Mouse (Mus musculus) lung, adult 2 months (tissue): ENCODE data around the gene Clec4f. TPM values are rescaled to one million over a fixed set of nuclear protein-coding genes. Genes with fewer than 3 reads are reported as not detected.

Experiments used
- DNase-seq: peaks from one replicate; pipeline ENCODE4 v3.0.0; 2022
- H3K4me1 ChIP-seq: fragments of 200-500 bp; 2 replicates; pipeline ENCODE4 v1.6.1; 2011; ENCODE audit warnings: low read length; ENCODE audit not compliant: control insufficient read depth, insufficient read depth
- H3K4me3 ChIP-seq: fragments of 200-500 bp; replicated peaks from 2 replicates; pipeline ENCODE3; 2011; ENCODE audit warnings: low read depth, mild to moderate bottlenecking, control low read depth, low read length; ENCODE audit errors: extremely low read depth
- CTCF ChIP-seq: fragments of 200-500 bp; IDR thresholded peaks from 2 replicates; pipeline ENCODE4 v1.5.1; 2011; ENCODE audit warnings: mild to moderate bottlenecking, low read length, control low read depth; ENCODE audit not compliant: insufficient read depth
- POLR2A ChIP-seq: fragments of 200-500 bp; IDR thresholded peaks from 2 replicates; pipeline ENCODE4 v1.6.1; 2011; ENCODE audit warnings: low read depth, mild to moderate bottlenecking, control low read depth, low read length, borderline replicate concordance; ENCODE audit errors: extremely low read depth
- WGBS: fragments of 180-500 bp; shearing (Covaris S2); methylation state at CpG from one replicate; pipeline ENCODE4 v1.1.7; 2018; 5-methylcytosine and 5-hydroxymethylcytosine counted together
- polyA plus RNA-seq: library from polyadenylated mRNA; depleted of rRNA; stranded (reverse); fragments of >200 nt; gene quantifications from 2 replicates; pipeline ENCODE4 v1.2.3, GENCODE M21; 2012; rRNA removed

The Clec4f gene
- not detected in 2 replicates for polyA plus RNA-seq

DNA sequence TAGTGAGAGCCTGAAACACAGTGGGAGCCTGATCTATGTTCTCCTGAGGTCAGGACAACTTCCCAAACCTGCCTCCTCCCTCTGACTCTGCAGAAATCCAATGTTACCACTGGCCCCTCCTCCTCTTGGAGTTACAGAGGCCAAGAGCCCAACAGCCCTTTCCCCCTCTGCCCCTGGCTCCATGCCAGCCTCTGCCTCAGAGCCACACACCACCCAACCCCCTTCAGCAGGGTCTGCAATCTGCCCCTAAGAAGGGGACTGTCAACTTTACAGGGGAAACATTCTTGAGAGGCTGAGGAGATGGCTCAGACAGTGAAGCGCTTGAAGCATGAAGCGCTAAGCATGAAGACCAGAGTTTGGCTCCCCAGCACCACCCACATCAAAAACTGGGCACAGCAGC lies at the start of gene Clec4f:
Clec4f (minus strand) TSS at position 101 of the 400 bp plus-strand sequence.
- TF ChIP-seq POLR2A: no peak
- TF ChIP-seq CTCF: no peak
- Histone ChIP-seq H3K4me3 (no peak within 1 kb of the TSS), H3K4me1 (no peaks in the 10 kb centered on the region)
- no peak for DNase-seq
- 88% methylated on average over 2 of the region's 2 CpGs for WGBS

- no peak overlapping the region for H3K4me3 ChIP-seq
- TF ChIP-seq POLR2A (no peak), CTCF (no peak)
- no peak for DNase-seq
- H3K4me1 ChIP-seq: no peaks in the 10 kb centered on the region
- WGBS: 23% methylated on average over 5 of the region's 5 CpGs
Observed at GRCm38 (mm10) chr6:83704701-83705100, 48.7 kb upstream of the Clec4f start.

GRCm38 (mm10) chr6:83704294-83704693 lies 48.3 kb upstream of the Clec4f start:
- Histone ChIP-seq H3K4me3 (no peak overlapping the region), H3K4me1 (no peaks in the 10 kb centered on the region)
- WGBS: 12% methylated on average over 1 of the region's 1 CpGs
- DNase-seq: no peak
- TF ChIP-seq POLR2A: no peak
- no peak for TF ChIP-seq CTCF

- DNase-seq: no peak
- 3% methylated on average over 10 of the region's 10 CpGs for WGBS
- H3K4me3 ChIP-seq: no peak overlapping the region
- no peaks in the 10 kb centered on the region for H3K4me1 ChIP-seq
- no peak for TF ChIP-seq POLR2A
- TF ChIP-seq CTCF: no peak
Observed at GRCm38 (mm10) chr6:83703722-83704078, 47.7 kb upstream of the Clec4f start.

DNA sequence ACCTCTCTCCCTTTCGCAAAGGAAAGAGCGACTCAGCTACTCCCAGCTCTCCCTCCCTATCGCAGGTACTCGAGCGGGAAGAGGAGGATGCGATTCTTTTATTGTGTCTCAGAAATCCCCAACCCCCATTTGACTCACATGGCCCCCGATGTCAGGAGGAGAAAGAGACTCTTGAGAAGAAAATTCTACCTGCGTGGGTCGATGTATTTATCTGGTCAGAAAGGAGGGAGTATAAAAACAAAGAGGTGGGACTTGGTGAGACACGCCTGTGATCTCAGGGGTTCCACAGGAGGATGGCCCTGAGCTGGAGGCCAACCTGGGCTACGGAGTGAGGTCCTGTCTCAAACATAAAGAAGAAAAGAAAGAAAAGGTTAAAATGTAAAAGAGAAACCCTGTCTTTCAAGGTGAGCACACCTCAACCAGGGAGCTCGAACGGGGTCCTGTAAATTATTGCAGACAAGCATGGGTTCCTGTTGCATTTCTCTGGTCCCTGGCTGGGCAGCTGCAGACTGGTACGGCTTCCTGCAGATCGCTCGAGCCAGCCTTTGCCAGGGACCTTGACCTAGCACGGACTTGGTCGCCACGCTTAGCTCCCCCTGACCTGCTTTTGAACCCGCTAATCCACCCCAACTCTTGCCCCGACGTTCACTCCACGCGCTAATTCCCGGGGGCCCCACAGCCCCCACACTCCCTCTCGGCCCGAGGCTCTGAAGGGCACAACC lies 47.2 kb upstream of the Clec4f start:
- DNase-seq: no peak
- TF ChIP-seq POLR2A: no peak
- TF ChIP-seq CTCF: no peak
- Histone ChIP-seq H3K4me3 (no peak overlapping the region), H3K4me1 (no peaks in the 10 kb centered on the region)
- WGBS: 3% methylated on average over 27 of the region's 27 CpGs

- Histone ChIP-seq H3K4me3 (no peak overlapping the region), H3K4me1 (no peaks in the 10 kb centered on the region)
- no peak for TF ChIP-seq POLR2A
- no peak for TF ChIP-seq CTCF
- no peak for DNase-seq
- 3% methylated on average over 53 of the region's 53 CpGs for WGBS
Observed at GRCm38 (mm10) chr6:83702146-83702999, 46.4 kb upstream of the Clec4f start.

DNA sequence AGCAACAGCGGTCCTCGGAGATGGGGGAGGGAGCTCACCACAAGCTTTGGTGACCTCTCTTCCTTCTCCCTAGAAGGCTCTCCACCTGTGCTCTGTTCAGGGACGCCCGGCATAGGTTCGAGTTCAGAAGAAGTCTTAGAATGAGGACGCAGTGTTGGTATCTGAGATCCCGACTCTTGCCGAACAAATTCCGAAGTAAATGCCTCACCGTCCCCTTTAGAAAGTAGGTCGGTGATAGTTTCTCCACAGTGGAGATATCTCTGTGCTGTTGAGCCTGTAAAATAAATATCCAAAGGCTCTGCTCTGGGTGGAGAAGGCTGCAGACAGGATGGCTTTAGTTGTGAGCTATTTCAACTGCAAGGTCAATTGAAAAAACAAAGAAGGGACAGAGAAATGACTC lies 45.0 kb upstream of the Clec4f start:
- DNase-seq: no peak
- 3% methylated on average over 11 of the region's 11 CpGs for WGBS
- Histone ChIP-seq H3K4me3 (no peak overlapping the region), H3K4me1 (no peaks in the 10 kb centered on the region)
- no peak for TF ChIP-seq CTCF

DNA sequence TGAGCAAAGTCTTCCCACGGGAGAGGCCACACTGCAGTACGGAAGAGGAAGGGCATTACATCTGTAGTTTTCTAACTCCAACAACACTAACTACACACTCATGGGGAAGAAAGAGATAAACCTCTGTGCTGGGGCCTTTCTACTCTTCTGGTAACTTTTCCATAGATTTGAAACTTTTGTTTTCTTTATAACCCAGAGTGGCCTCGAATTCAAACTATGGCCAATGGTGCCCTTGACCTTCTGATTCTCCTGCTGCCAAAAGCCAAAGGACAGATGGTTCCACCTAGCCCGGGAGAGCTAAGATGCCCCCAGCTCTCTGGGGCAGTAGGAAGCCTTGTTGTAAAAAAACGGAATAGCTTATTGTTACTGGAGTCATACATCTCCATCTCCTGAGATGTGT lies 44.0 kb upstream of the Clec4f start:
- DNase-seq: no peak
- no peak for TF ChIP-seq CTCF
- no peak for TF ChIP-seq POLR2A
- 8% methylated on average over 5 of the region's 5 CpGs for WGBS
- Histone ChIP-seq H3K4me1 (no peaks in the 10 kb centered on the region), H3K4me3 (no peak overlapping the region)

- TF ChIP-seq POLR2A (no peak), CTCF (no peak)
- no peak for DNase-seq
- WGBS: 7% methylated on average over 8 of the region's 8 CpGs
Observed at GRCm38 (mm10) chr6:83697932-83698331, 41.9 kb upstream of the Clec4f start.

GRCm38 (mm10) chr6:83696684-83697083 lies 40.7 kb upstream of the Clec4f start:
- Histone ChIP-seq H3K4me1 (no peaks in the 10 kb centered on the region), H3K4me3 (no peak overlapping the region)
- WGBS: 3% methylated on average over 7 of the region's 7 CpGs
- no peak for TF ChIP-seq CTCF
- TF ChIP-seq POLR2A: no peak
- DNase-seq: no peak

More at GRCm38 (mm10) chr6:83697932-83698331, 41.9 kb upstream of the Clec4f start:
- Histone ChIP-seq H3K4me1 (no peaks in the 10 kb centered on the region), H3K4me3 (no peak overlapping the region)
